Mouse (Mus musculus) adrenal gland (tissue): ENCODE results near the gene Iqca.

Source experiments
- intact Hi-C: fragments of 180-260 bp; cut with DNase I; formaldehyde crosslinking; loops from one replicate; pipeline ENCODE4 v1.15.1; 2025

The Iqca gene

DNA sequence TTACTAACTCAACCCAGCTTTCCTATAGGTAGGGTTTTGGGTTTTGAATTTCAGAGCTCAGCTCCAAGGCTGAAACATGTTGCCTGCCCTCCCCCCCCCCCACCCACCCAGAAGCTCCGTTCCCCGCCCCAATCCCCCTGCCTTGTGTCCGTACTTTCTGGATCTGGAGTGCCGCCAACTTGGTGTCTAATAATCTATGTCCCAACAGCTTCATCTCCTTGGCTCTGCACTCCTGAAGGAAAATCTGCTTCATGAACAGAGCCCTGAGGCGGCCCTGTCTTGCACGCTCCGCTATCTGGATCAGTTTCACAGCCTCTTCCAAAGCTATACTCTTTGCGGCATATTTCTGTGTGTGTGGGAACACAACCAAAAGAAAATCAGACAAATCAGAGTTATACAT, 13.5 kb downstream of the Iqca start:
- intact Hi-C loops: no loop called here

DNA sequence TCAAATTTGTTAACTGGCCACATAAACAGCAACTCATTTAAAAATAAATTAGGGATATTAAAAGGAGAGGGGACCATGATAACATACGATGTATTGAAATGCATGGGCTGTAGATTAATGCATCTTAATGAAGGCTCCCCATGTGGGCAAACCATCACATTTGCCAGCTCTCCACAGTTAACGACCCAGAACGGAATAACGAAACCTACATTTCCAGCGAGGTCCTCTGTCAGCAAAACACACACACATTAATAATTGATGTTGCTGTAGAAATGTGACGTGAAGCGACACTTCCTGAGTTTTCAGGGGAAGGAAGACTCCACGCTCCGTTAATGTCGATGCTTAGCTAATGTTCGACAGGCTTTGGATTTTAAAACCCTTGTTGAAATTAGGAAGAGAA, 20.8 kb downstream of the Iqca start:
- intact Hi-C loops: no loop called here

DNA sequence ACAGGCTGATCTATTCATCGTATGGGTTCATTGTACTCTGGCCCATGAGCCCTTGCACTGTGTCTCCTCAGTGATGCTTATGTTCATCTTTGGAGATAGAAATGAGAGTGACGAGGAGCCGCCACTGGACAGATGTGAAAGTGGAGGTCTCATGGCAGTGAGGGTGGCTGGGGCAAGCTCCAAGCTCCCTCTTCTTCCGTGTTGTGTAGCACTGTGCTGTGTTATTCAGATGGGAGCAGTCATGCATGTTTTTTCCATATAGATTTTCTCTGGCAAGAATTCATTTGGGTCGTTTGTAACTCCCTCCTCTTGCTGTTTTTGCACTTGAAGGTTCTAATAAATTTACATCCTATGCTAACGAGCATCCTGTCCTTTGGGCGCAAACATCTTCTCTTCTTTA, 21.2 kb downstream of the Iqca start:
- intact Hi-C loops: no loop called here

DNA sequence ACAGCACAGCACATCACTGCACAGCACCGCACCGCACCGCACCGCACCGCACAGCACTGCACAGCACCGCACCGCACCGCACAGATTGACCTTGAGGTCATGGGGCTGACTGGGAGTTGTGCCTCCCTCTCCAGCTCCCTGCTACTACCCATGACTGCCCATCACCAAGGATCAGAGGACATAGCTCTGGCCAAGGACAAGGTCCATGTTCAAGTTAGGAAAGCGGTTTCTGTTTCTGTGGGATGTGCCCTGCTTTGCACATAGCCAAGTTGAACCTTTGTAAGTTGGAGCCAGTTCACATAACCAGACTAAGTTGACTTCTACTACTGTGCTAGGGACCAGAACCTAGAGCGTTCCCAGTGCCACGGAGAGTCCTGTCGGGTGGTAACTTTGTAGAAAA, 28.6 kb downstream of the Iqca start:
- intact Hi-C loops: no loop called here

DNA sequence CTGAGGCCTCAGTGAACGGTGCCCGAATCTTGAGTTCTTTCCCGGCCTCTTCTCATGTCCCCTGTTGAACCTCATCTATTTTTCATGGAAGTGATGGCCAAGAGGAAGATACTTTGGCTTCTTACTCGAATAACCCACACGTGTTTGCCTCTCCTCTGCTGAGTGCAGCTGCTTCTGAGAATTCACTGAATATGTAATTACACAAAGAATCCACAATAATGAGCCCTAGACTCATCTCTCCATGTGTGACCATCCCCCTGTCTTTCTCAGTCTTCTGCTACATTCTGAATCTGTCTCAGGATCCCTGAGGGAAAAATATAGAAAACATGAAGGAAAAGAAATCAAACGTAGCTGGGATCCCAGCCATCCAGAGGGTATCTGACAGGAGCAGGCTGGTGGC, 32.5 kb downstream of the Iqca start:
- intact Hi-C loops: no loop called here

DNA sequence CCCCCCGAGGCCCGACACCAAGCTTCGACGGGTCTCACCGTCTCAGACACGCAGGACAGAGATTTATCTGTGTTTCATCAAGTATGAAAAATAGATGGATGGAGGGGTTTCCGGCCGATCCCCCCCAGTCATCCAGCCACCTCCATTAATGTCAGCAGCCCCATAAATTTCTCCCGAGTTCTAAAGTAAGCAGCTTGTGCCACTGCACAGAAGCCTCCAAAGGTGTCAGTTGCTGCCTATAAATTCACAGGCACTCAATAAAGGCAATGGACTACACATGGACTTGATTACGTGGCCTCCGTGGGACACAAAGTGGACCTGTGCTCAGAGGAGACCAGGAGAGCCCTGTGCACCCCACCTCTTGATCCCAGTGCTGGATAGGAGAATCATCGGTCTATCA, 34.0 kb downstream of the Iqca start:
- intact Hi-C loops: no loop called here

DNA sequence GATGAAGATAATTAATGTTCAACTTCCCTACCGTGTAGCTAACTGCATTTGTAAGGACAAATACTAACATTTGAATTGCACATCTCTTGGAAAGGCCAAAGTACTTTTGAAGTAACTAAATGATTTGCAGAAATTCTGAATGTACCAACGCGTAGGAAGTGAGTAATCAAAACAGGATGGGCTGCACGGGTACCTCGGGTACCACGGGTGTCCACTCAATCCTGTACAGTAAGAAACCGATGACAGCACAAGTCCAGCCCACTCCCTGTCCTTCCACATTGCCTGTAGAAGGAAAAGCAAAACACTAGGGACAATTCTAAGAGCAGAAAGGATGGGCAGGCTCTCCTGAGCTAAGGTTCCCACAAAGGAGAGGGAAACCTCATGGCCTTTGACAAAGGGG, 36.0 kb downstream of the Iqca start:
- intact Hi-C loops: no loop called here

DNA sequence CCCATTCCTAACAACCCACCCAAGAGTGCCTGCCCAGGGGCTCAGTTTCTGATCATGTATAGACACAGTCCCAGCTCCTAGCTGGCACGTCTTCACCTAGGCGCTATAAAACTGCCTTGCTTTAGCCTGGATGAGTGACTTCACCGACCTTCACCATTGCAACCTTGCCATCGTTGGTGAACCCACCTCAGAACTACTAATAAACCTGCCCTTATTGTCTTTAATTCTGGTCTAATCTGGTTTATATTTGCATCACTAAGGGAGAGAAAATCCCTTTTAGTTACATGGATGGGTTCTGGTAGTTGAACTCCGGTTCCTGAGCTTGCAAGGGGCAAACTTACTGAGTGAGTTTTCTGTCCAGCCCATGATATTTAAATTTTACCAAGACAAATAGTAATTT, 38.6 kb downstream of the Iqca start:
- intact Hi-C loops: no loop called here

DNA sequence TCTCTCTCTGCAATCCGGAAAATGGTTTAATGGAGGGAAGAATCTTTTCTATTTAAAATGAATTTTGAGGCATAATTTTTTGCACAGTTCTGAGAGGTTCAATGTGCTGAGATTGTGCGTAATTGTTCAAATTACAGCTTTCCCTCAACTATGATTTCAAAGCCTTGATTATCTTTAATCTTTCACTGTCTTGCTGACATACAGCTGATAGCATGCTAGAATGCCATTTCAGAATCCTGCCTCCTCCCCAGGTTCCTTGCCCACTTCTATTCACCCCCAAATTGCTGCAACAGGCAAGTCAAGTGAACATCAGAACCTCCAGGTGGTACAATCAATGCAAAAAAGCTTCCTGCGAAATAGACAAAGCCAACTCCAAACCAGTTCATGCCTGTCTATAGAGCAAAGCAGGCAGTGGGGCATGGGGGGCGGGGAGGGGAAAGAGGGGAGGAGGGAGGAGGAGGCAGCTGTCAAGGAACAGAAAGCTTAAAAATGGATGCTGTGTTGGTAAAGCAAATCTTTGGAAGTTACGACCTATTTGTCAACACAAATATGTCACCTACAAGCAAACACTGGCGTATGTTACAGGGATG, 39.5 kb downstream of the Iqca start:
- intact Hi-C loops: no loop called here

DNA sequence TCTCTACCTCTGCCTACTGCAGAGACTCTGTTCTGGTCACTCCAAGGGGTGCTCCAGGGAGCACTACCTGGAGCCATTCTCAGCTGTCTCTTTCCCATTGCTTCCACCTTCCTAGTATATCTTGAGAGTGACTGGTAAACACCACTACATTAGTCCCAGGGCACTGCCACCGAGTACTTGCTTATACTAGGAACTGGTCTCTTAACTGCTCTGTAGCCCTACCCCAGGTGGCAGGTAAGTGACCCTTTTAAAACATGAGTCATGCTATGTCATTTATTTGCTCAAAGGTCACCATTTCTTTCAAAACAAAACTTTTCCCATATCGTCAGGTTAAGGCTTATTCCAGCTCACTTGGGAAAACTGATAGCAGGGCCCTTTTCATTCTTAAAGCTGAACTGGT, 40.5 kb downstream of the Iqca start:
- intact Hi-C loops: no loop called here

DNA sequence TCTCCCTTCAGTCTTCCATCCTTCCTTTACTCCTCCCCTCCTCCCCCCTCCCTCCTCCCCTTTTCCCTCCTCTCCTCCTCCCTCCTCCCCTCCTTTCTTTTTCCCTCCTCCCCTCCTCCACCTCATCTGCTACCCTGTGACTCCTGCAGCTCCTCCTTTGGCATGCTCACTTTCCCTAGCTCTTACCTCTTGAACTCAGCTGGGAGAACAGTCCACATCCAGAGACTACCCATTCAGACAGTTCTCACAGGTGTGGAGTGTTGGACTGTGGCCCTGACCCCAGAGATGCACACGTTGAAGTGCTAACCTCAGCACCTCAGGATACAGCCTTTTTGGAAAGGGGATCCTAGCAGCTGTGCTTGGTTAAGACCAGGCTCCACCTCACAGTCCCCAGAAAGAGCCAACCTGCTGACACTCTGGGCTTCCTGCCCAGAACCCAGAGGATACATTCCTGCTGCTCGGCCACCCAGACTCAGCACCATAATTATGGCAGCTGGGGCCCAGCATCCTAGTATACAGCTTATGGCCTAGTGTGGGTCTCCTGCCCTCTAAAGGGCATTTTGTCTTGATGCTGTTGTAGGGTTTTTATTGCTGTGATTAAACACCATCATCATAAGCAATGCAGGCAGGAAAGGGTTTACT, 41.9 kb downstream of the Iqca start:
- intact Hi-C loops: no loop called here

DNA sequence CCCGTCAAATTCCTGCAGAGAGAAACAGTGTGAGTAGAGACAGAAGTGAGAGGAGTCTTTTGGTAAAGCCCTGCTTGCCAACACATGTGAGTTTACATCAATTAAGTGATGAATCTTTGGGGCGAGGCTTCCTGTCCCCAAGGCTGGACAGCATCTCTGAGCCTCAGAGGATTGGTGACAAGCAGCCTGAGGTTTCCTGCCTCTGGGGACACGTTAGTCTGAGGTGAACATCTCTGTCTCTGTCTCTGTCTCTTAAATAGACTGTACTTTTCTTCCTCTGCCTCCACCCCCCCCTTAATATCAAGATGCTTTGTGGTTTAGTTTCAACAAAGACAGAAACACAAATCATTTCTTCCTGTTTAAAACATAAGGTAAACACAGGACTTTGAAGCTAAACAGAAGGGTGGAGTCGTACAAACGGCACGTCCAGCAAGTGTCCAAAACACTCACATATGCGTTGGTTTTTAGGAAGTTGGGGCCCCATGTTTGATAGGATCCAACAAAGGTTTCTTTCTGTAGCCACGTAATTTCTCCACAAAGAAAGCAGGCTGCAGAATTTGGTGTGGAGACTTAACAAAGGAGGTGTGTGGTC, 49.2 kb downstream of the Iqca start:
- intact Hi-C loops: no loop called here

DNA sequence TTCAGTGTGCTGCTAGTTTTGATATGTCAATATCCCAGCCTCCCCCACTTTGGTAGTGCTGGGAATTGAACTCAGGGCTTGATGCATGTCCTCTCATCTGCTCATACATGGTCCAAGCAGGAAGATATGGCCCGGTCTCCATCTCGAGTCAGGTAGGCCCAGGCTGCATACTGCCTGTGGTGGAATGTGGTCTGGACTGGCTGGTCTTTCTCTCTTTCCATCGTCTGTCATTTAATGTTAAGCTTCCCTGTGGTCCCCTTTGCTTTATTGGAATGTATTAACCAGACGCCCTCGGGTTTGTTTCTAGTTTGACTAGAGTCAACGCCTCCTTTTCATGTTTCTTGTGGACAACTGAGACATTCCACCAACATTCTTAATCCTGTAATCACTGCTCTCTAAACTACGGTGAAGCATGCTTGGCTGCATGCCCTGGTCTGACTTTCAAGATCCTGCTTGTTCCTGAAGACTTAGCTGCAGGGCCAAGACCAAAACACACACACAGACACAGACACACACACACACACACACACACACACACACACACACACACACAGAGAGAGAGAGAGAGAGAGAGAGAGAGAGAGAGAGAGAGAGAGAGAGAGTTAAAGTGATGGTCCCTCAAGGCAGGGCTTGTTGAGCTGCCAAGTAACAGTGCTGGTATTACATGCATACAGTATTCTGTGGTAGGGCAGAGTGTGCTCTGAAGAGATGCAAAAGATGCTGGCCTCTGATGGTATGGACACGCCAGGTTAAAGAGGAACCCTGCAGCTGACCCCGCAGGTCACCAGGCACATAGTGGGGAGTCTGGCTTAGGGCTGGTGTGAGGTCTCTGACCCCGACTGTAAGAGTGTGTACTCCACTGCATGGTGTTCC, 52.6 kb downstream of the Iqca start:
- intact Hi-C loops: no loop called here

DNA sequence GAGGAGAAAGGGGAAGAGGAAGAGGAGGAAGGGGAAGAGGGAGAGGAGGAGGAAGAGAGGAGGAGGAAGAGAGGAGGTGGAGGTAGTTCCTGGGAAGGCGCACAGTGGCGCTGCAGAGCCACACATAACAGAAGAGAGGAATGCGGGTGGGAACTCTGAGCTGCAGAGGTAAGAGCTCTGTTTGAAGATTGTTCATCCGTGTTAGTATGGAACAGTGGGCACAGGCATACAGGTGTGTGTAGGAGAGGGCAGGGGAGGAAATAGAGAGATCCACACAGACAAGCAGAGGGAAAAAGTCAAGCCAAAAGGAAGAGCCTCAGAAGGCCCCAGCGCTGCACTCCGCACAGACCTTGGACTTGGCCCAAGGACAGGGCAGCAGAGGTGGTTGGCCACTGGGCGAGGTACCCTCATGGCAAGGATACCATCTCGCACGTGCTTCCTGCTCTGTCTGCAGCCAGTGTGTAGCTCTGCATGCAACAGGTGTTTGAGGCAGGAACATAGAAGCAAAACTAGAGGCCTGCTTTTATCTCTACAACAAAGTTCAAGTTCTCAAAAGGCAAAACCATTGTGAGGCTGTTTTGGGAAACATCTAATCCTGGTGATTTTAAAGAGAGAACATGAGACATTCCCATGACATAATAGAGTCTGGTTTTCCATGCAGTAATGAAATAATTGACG, 60.2 kb downstream of the Iqca start:
- intact Hi-C loops: no loop called here

DNA sequence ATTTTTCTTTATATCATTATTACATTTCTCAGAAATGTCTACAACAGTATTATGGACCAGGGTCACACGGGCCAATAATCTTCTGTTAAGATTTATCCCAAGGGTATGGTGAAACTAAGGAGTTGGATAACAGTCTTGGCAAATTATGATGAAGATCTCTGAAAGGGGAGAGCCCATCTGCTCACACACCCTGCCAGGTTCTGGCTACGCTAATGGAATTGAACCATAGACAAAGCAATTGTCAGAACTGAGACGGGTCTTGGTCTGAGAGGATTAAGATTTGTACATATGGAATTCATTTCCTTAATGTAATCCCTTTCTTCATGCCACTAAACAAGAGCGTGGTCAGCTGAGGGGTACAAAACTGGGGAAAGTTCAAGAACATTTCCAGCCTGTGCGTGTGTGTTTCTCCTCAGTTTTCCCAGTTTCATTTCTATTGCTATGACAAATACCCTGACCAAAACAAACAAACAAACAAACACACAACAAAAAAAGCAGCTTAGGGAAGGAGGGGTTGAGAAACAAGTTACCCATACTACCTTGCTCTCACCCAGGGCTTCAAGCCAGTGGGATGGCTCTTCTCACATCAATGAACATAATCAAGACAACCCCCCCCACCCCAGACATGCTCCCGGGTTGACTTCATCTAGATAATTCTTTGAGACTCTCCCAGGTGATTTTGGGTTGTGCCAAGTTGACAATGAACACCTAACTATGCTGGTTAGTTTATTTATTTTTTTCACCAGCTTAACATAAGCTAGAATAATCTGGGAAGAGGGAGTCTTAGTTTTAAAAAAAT, 64.8 kb downstream of the Iqca start:
- intact Hi-C loops: no loop called here

DNA sequence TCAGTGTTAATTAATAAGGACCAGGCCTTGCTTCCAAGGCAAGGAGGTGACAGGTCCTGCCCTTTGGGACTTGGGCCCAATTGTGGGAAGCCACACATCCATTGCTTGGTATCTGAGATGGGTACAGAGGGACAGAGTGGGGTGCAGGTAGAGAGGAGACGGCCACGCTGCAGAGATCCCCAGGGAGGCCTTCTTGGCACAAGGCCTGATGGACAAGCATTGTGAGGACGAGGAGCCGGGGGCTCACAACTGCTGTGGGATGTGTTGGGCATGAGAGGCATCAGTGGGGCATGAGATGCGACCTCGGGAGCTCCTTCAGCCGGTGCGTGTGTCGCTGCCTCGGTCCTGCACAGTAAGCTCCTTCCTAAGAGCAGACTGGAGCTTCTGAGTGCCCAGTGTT, 66.7 kb downstream of the Iqca start:
- intact Hi-C loops: no loop called here

DNA sequence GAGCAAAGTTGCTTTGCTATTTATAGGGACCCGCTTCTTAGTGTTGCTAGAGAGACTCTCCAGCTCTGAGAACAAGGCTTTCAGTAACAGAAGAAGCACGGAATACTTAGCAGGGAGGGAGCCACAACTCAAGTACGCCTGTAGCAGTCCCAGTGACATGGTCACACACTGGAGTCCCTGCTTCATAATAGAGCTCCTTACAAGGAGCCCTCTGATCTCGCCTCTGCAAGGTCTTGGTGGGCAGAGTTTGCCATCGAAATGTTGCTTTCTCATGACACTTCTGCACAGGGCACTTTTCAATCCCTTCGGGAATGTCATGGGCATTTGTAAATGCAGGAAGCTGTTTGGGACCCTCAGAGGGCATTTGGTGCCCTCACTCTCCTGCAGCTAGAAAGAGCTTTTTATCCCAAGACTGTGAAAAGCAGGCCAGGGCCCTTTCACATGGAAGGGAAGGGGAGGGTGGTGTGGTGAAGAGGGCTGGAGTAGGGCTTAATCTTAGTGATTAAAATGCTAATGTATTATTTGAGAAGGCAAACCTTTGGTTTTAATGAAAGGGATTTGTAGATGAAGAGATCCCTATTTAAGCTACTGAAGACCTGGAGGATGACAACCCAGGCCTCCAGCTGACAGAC, 67.6 kb downstream of the Iqca start:
- intact Hi-C loops: no loop called here

DNA sequence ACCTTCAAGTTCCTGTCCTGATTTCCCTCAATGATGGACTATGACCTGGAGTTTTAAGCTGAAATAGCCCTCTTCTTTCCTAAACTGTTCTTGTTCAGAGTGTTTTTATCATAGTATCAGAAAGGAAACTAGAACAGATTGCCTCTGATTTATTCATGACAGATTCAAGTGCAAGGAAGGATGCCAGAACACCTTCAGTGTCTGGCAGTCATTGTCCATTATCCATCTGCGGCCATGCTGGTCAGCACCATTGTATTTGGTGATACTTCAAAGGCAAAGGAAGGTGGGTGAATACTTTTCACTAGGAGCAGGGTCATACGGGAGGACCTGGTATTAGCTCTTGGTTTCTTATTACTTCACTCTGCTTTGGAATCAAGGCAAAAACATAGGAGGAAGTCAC, 76.9 kb downstream of the Iqca start:
- intact Hi-C loops: no loop called here

DNA sequence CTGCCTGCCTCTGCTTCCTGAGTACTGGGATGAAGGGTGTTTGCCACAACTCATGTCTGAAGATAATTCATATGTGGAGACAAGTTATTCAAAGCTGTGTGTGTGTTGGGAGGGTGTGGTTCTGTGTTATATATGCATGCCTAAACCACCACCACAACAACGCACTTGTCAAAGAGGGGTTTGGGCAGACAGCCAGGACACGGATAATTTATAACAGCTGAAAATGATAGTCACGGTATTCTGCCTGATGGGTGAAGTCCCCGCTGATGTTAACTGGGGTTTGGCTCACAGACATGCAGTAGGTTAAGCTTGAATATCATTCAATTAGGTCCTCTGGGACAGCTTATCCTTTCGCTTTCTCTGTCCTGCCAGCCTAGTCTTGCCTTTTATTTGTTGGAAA, 78.4 kb downstream of the Iqca start:
- intact Hi-C loops: no loop called here

DNA sequence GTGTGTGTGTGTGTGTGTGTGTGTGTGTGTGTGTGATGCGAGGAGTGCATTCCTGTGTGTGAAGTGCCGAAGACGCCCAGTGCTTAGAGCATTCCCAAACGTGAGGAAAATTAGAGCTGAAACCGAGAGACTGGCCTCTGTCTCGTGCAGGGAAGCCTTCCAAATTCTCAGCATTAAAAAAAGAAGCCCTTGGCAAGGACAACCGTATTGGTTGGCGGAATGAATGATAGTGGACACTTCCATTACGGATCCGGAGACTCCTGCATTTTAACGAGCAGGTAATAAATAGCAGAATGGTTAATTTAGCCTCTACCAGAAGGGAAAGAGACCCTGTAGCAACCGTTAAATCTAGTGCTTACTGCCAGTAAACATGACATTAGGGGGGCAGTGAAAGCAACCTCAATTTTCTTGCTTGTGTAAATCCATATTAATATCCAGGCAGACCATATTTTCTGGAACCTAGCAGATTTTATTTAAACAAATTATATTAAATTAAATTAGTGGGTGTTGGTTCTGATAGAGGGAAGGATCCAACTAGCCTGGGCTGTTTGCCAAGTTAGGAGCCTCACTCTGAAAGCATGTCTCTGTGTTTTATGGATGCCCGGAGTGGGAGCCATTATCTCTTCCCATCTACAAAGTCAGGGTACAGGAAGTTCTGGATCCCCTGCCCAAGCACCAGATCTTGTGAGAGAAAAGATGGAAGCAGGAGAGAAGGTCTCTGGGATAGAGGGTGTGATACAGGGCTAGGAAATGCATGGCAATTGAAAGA, 81.2 kb downstream of the Iqca start:
- intact Hi-C loops: no loop called here
